Comparison of ENCODE assay signal across 7 mouse cellular contexts in the genomic region with DNA sequence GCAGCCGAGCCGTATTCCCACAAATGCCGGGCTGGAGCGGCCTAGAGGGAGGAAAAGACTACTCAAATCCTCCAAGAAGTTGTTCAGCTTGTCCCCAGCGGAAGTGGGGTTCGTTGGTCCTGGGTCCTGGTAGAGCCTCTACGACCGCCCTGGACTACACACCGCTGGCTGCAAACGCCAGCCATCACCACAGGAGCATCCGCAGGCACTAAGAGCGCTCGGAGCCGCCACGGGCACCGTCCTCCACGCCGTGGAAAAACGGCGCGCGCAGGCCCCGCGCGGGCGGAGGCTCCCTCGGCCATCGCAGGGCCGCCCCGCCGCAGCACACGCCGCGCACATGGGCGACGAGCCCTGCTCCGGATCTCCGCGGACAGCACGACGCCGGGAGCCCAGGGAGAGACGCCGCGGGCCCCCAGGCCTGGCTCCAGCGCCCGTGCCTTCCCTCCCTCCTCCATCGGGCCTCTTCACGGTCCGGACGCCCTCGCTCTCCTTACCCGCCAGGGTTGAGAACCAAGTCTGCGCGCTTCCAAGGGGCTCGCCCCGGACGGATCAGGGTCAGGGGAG. TPM values are rescaled to one million over a fixed set of nuclear protein-coding genes. Genes with fewer than 3 reads are reported as not detected.
DNase-seq lines count a peak whose midpoint lies in the region; ATAC-seq and TF ChIP-seq lines count a peak whose summit lies in the region.

No protein-coding gene starts in this region.

- peak; percentile 50 for DNase-seq in thymus, adult 2 months
- no peak for DNase-seq in thymus, postnatal 25 days
- DNase-seq in embryo, embryonic 10.5 days (ENCODE audit: low spot score) = peak; percentile 31
- DNase-seq in hindbrain, embryonic 10.5 days (ENCODE audit: low spot score) = no peak
- DNase-seq in yolk sac, embryonic 10.5 days (ENCODE audit: low spot score) = no peak

- ATAC-seq in liver, embryonic 12.5 days = peak; percentile 81
- peak; percentile 91 for ATAC-seq in neural tube, embryonic 13.5 days (ENCODE audit: low read depth)

- WGBS in thymus, adult 2 months = under 1% methylated on average over 58 of the region's 58 CpGs
- WGBS in hindbrain, embryonic 10.5 days = under 1% methylated on average over 58 of the region's 58 CpGs
- WGBS in liver, embryonic 12.5 days (ENCODE audit: insufficient replicate concordance) = 3% methylated on average over 58 of the region's 58 CpGs
- 0% methylated on average over 58 of the region's 58 CpGs for WGBS in neural tube, embryonic 13.5 days

- peaks cover 6% of the 10 kb centered on the region; the same call in 1 of the 2 replicates for H3K4me1 ChIP-seq in thymus, adult 2 months (replicated peaks; ENCODE audit: control insufficient read depth, insufficient read depth, low read length)
- peaks cover 25% of the 10 kb centered on the region for H3K4me1 ChIP-seq in hindbrain, embryonic 10.5 days (replicated peaks)
- peaks cover 41% of the 10 kb centered on the region for H3K4me1 ChIP-seq in liver, embryonic 12.5 days
- H3K4me1 ChIP-seq in neural tube, embryonic 13.5 days (replicated peaks) = peaks cover 32% of the 10 kb centered on the region

- H3K27ac ChIP-seq in thymus, adult 2 months (ENCODE audit: control insufficient read depth, insufficient read depth, low read length) = peak overlapping the region; percentile 84
- peak overlapping the region; percentile 99 for H3K27ac ChIP-seq in hindbrain, embryonic 10.5 days
- peak overlapping the region; percentile 96 for H3K27ac ChIP-seq in liver, embryonic 12.5 days
- H3K27ac ChIP-seq in neural tube, embryonic 13.5 days (replicated peaks) = peak overlapping the region; percentile 98

- no peaks in the 10 kb centered on the region for H3K9me3 ChIP-seq in hindbrain, embryonic 10.5 days
- no peaks in the 10 kb centered on the region for H3K9me3 ChIP-seq in liver, embryonic 12.5 days (replicated peaks)
- no peaks in the 10 kb centered on the region for H3K9me3 ChIP-seq in neural tube, embryonic 13.5 days

- TF ChIP-seq CTCF in thymus, adult 2 months (IDR thresholded peaks at IDR 0.05; ENCODE audit: borderline replicate concordance, control insufficient read depth, extremely low read depth, insufficient read depth, low read length, poor library complexity) = no peak

- H3K4me3 ChIP-seq in thymus, adult 2 months (ENCODE audit: control insufficient read depth, insufficient read depth, low read length) = peak overlapping the region; percentile 80
- peak overlapping the region; percentile 98 for H3K4me3 ChIP-seq in hindbrain, embryonic 10.5 days
- H3K4me3 ChIP-seq in liver, embryonic 12.5 days = peak overlapping the region; percentile 98
- H3K4me3 ChIP-seq in neural tube, embryonic 13.5 days = peak overlapping the region; percentile 86

- no peak for TF ChIP-seq POLR2A in thymus, adult 2 months (IDR thresholded peaks at IDR 0.05; ENCODE audit: control insufficient read depth, extremely low read depth, insufficient read depth, low read length, poor library complexity)

- H3K27me3 ChIP-seq in thymus, adult 2 months (ENCODE audit: control insufficient read depth, insufficient read depth, low read length) = no peaks in the 10 kb centered on the region
- H3K27me3 ChIP-seq in hindbrain, embryonic 10.5 days (ENCODE audit: insufficient read depth, poor library complexity, severe bottlenecking) = no peaks in the 10 kb centered on the region
- H3K27me3 ChIP-seq in liver, embryonic 12.5 days (replicated peaks) = no peaks in the 10 kb centered on the region; the same call in 1 of the 2 replicates
- H3K27me3 ChIP-seq in neural tube, embryonic 13.5 days = no peaks in the 10 kb centered on the region

- peak overlapping the region; percentile 74 for H3K4me2 ChIP-seq in liver, embryonic 12.5 days
- peak overlapping the region; percentile 95 for H3K4me2 ChIP-seq in neural tube, embryonic 13.5 days

- H3K9ac ChIP-seq in liver, embryonic 12.5 days = peak overlapping the region; percentile 98
- H3K9ac ChIP-seq in neural tube, embryonic 13.5 days = peak overlapping the region; percentile 98

- H3K36me3 ChIP-seq in thymus, adult 2 months (ENCODE audit: control insufficient read depth, insufficient read depth, low read length) = no peaks in the 10 kb centered on the region
- H3K36me3 ChIP-seq in hindbrain, embryonic 10.5 days = no peaks in the 10 kb centered on the region
- H3K36me3 ChIP-seq in liver, embryonic 12.5 days = peaks cover 4% of the 10 kb centered on the region; the same call in 1 of the 2 replicates
- no peaks in the 10 kb centered on the region for H3K36me3 ChIP-seq in neural tube, embryonic 13.5 days

RNA-seq across cellular contexts. Expression of a gene that starts 0.4 kb away (rescaled TPM):
- polyA plus RNA-seq in thymus, adult 2 months (2012; rRNA removed) = 112 and 147 TPM in 2 replicates
- 134 and 143 TPM in 2 replicates for polyA plus RNA-seq in hindbrain, embryonic 10.5 days (2016; fragmentation: Nextera tagmentation; extraction: Ambion mirVana)
- polyA plus RNA-seq in liver, embryonic 12.5 days (2016; fragmentation: Nextera tagmentation; extraction: Ambion mirVana) = 63.0 and 68.1 TPM in 2 replicates
- polyA plus RNA-seq in neural tube, embryonic 13.5 days (2015; fragmentation: Nextera tagmentation; extraction: Ambion mirVana) = 149 and 164 TPM in 2 replicates

Comparison
In these comparisons a context has a peak if more than half of its experiments do, and no peak if none do; other contexts are left out.
1. DNase-seq: peak in thymus, adult 2 months (single experiment) and embryo, embryonic 10.5 days (single experiment); none in thymus, postnatal 25 days (single experiment), hindbrain, embryonic 10.5 days (single experiment) and yolk sac, embryonic 10.5 days (single experiment).
2. Peak in every context shown above with its lines, with median percentiles within 50 percentile points of each other: H3K27ac ChIP-seq and H3K4me3 ChIP-seq.